Mouse (Mus musculus): ENCODE results near the gene Emc3. TPM values are rescaled to one million over a fixed set of nuclear protein-coding genes. Genes with fewer than 3 reads are reported as not detected.

Gene Emc3
- polyA plus RNA-seq, 1 experiment from 2014 or later = 70.8 TPM

DNA sequence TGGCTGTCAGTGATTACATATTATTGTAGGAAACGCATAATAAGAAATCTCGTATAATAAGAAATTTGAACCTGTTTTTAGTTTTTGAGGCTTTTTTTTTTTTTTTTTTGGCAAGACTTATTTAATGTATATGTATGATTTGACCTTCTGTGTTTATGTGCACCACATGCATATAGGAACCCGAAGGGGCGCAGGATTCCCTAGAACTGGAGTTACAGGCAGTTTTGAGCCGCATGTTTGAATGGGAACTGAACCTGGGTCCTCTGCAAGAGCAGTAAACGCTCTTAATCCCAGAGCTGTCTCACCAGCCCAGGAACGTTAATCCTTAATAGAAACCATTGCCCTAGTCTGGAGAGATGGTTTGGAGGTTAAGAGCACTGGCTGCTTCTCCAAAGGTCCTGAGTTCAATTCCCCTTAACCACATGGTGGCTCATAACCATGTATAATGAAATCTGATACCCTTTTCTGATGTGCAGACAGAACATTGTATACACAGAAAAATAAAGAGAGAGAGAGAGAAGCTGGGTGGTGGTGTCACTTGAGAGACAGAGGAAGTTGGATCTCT lies 470 bp upstream of the Emc3 start:
- 7% methylated on average over 7 of the region's 7 CpGs for WGBS

DNA sequence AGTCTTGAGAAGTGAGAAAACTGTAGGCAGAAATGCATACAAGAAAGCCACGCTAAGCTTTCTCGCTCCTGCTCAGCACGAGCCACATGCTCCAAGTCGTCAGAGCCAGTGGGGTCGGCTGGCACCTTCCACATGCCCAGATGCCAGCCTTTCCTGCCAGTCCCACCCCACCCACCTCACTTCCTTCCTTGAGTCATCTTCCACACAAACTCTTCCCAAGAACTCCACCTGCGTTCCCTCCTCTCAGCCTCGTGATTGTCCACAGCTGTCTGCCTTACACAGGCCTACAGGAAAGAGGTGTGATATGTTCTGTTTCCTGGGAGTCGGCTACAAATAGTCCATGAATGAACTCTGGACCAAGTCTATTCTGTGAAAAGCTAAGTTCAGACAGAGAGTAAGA lies 8.0 kb downstream of the Emc3 start:
- H3K4me3 ChIP-seq (ENCODE audit: low read depth, low read length) = no peak overlapping the region
- H3K9me3 ChIP-seq (ENCODE audit: control insufficient read depth, low read length) = no peaks in the 10 kb centered on the region
- no peaks in the 10 kb centered on the region for H3K4me1 ChIP-seq (replicated peaks; ENCODE audit: control insufficient read depth, insufficient read depth, low read length)
- 79% methylated on average over 8 of the region's 8 CpGs for WGBS
- no peaks in the 10 kb centered on the region for H3K27me3 ChIP-seq (replicated peaks; ENCODE audit: control insufficient read depth, insufficient read depth, low read length)
- DNase-seq (ENCODE audit: low spot score) (no peak), ATAC-seq (replicated peaks; ENCODE audit: low FRiP score) (no peak)
- H3K36me3 ChIP-seq (ENCODE audit: control insufficient read depth, insufficient read depth, low read length) = peaks cover 31% of the 10 kb centered on the region
- no peak overlapping the region for H3K27ac ChIP-seq (ENCODE audit: low read depth, low read length)
- H3K4me2 ChIP-seq = no peak overlapping the region
- no peak overlapping the region for H3K9ac ChIP-seq (ENCODE audit: low read depth, low read length)

More for the DNA sequence above, 470 bp upstream of the Emc3 start:
- H3K9me3 ChIP-seq (ENCODE audit: control insufficient read depth, low read length) = no peaks in the 10 kb centered on the region
- peak overlapping the region; percentile 23; the same call in 1 of the 2 replicates for H3K27ac ChIP-seq (ENCODE audit: low read depth, low read length)
- no peak for DNase-seq (ENCODE audit: low spot score)
- peak overlapping the region; percentile 75 for H3K4me2 ChIP-seq
- peak overlapping the region; percentile 64 for H3K9ac ChIP-seq (ENCODE audit: low read depth, low read length)
- no peak for ATAC-seq (replicated peaks; ENCODE audit: low FRiP score)
- peak overlapping the region; percentile 70 for H3K4me3 ChIP-seq (ENCODE audit: low read depth, low read length)
- peaks cover 8% of the 10 kb centered on the region; the same call in 1 of the 2 replicates for H3K36me3 ChIP-seq (ENCODE audit: control insufficient read depth, insufficient read depth, low read length)
- peaks cover 8% of the 10 kb centered on the region; the same call in 1 of the 2 replicates for H3K4me1 ChIP-seq (replicated peaks; ENCODE audit: control insufficient read depth, insufficient read depth, low read length)
- no peaks in the 10 kb centered on the region for H3K27me3 ChIP-seq (replicated peaks; ENCODE audit: control insufficient read depth, insufficient read depth, low read length)

DNA sequence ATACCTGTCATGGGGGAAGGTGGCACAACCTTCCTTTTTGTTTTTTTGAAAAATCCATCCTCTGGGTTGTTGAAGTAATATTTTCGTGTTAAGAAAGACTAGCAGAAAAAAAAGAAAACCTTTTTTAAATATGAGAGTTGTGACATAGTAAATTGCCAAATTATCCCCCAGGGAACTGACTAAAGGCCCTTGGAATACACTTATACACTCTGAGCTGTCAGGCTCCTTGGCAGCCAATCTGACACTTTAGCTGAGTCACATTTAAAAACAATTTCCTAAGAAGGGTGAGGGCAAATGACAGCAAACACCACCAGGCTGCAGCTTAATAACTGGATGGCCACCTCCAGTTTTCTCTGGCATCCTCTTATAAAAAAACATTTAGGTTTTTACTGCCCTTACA lies 9.1 kb downstream of the Emc3 start:
- no peak for ATAC-seq (replicated peaks; ENCODE audit: low FRiP score)
- H3K27ac ChIP-seq (ENCODE audit: low read depth, low read length) = no peak overlapping the region
- no peak overlapping the region for H3K4me3 ChIP-seq (ENCODE audit: low read depth, low read length)
- H3K9me3 ChIP-seq (ENCODE audit: control insufficient read depth, low read length) = no peaks in the 10 kb centered on the region
- H3K4me1 ChIP-seq (replicated peaks; ENCODE audit: control insufficient read depth, insufficient read depth, low read length) = no peaks in the 10 kb centered on the region
- H3K36me3 ChIP-seq (ENCODE audit: control insufficient read depth, insufficient read depth, low read length) = peaks cover 41% of the 10 kb centered on the region
- WGBS = 86% methylated on average over 1 of the region's 1 CpGs
- no peak overlapping the region for H3K4me2 ChIP-seq
- no peak for DNase-seq (ENCODE audit: low spot score)
- H3K27me3 ChIP-seq (replicated peaks; ENCODE audit: control insufficient read depth, insufficient read depth, low read length) = no peaks in the 10 kb centered on the region
- H3K9ac ChIP-seq (ENCODE audit: low read depth, low read length) = no peak overlapping the region

- H3K4me2 ChIP-seq = no peak overlapping the region
- DNase-seq (ENCODE audit: low spot score) (no peak), ATAC-seq (replicated peaks; ENCODE audit: low FRiP score) (no peak)
- peaks cover 60% of the 10 kb centered on the region for H3K36me3 ChIP-seq (ENCODE audit: control insufficient read depth, insufficient read depth, low read length)
- WGBS = 74% methylated on average over 8 of the region's 8 CpGs
- H3K9me3 ChIP-seq (ENCODE audit: control insufficient read depth, low read length) = peaks cover 4% of the 10 kb centered on the region; the same call in 1 of the 2 replicates
- no peak overlapping the region for H3K9ac ChIP-seq (ENCODE audit: low read depth, low read length)
- no peak overlapping the region for H3K4me3 ChIP-seq (ENCODE audit: low read depth, low read length)
- H3K27ac ChIP-seq (ENCODE audit: low read depth, low read length) = no peak overlapping the region
- H3K4me1 ChIP-seq (replicated peaks; ENCODE audit: control insufficient read depth, insufficient read depth, low read length) = no peaks in the 10 kb centered on the region
- no peaks in the 10 kb centered on the region for H3K27me3 ChIP-seq (replicated peaks; ENCODE audit: control insufficient read depth, insufficient read depth, low read length)
Measured at GRCm38 (mm10) chr6:113517434-113518080, 13.9 kb downstream of the Emc3 start.

DNA sequence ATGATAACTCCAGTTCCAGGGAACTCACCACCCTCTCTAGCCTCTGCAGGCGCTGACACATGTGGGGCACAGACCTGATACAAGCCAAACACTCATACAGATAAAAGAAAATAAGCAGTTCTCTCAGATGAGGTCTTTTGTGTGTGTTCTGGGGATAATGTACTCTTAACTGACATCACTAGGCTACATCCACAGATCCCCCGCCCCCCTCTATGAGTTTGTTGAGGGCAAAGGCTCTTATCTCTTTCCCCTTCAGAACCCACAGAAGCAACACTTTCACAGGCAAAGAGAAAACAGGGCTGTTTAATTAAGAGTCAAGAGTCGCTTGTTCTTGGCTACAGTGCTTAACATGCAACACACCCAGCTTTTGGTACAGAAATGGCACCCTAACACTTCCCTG lies 16.9 kb downstream of the Emc3 start:
- WGBS = 91% methylated on average over 3 of the region's 3 CpGs
- no peak overlapping the region for H3K27ac ChIP-seq (ENCODE audit: low read depth, low read length)
- H3K9ac ChIP-seq (ENCODE audit: low read depth, low read length) = no peak overlapping the region
- H3K4me2 ChIP-seq = no peak overlapping the region
- no peak overlapping the region for H3K4me3 ChIP-seq (ENCODE audit: low read depth, low read length)
- no peaks in the 10 kb centered on the region for H3K4me1 ChIP-seq (replicated peaks; ENCODE audit: control insufficient read depth, insufficient read depth, low read length)
- H3K9me3 ChIP-seq (ENCODE audit: control insufficient read depth, low read length) = peaks cover 4% of the 10 kb centered on the region; the same call in 1 of the 2 replicates
- H3K36me3 ChIP-seq (ENCODE audit: control insufficient read depth, insufficient read depth, low read length) = peaks cover 43% of the 10 kb centered on the region
- no peaks in the 10 kb centered on the region for H3K27me3 ChIP-seq (replicated peaks; ENCODE audit: control insufficient read depth, insufficient read depth, low read length)
- DNase-seq (ENCODE audit: low spot score) (no peak), ATAC-seq (replicated peaks; ENCODE audit: low FRiP score) (no peak)

- Histone ChIP-seq H3K4me3 (ENCODE audit: low read depth, low read length) (no peak overlapping the region), H3K4me1 (replicated peaks; ENCODE audit: control insufficient read depth, insufficient read depth, low read length) (no peaks in the 10 kb centered on the region), H3K36me3 (ENCODE audit: control insufficient read depth, insufficient read depth, low read length) (peaks cover 38% of the 10 kb centered on the region), H3K9me3 (ENCODE audit: control insufficient read depth, low read length) (peaks cover 4% of the 10 kb centered on the region; the same call in 1 of the 2 replicates), H3K27me3 (replicated peaks; ENCODE audit: control insufficient read depth, insufficient read depth, low read length) (no peaks in the 10 kb centered on the region), H3K9ac (ENCODE audit: low read depth, low read length) (no peak overlapping the region), H3K4me2 (no peak overlapping the region), H3K27ac (ENCODE audit: low read depth, low read length) (no peak overlapping the region)
- no peak for DNase-seq (ENCODE audit: low spot score)
- WGBS = 91% methylated on average over 6 of the region's 6 CpGs
- no peak for ATAC-seq (replicated peaks; ENCODE audit: low FRiP score)
Measured at GRCm38 (mm10) chr6:113513944-113514343, 17.5 kb downstream of the Emc3 start.

DNA sequence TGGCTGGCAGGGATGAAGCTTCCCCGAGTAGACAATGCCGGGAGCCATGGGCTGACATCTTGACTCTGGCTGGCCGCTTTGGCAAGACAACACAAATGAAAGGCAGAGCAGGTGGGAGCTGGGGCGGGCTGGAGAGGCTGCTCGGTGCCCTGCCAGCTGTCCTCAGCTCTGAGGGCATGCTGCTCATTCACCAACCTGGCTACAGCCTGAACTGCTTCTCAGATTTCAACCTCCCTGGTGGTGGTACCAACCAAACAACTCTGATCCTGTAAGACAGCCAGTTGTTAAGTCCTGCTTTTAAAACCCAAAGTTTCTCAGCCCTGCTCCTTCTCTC lies 22.5 kb downstream of the Emc3 start:
- Histone ChIP-seq H3K27ac (ENCODE audit: low read depth, low read length) (no peak overlapping the region), H3K36me3 (ENCODE audit: control insufficient read depth, insufficient read depth, low read length) (peaks cover 4% of the 10 kb centered on the region), H3K9me3 (ENCODE audit: control insufficient read depth, low read length) (no peaks in the 10 kb centered on the region), H3K4me3 (ENCODE audit: low read depth, low read length) (no peak overlapping the region), H3K4me2 (no peak overlapping the region), H3K9ac (ENCODE audit: low read depth, low read length) (no peak overlapping the region), H3K4me1 (replicated peaks; ENCODE audit: control insufficient read depth, insufficient read depth, low read length) (no peaks in the 10 kb centered on the region), H3K27me3 (replicated peaks; ENCODE audit: control insufficient read depth, insufficient read depth, low read length) (no peaks in the 10 kb centered on the region)
- DNase-seq (ENCODE audit: low spot score) (no peak), ATAC-seq (replicated peaks; ENCODE audit: low FRiP score) (no peak)
- 67% methylated on average over 5 of the region's 5 CpGs for whole genome bisulfite sequencing

- 70% methylated on average over 7 of the region's 7 CpGs for WGBS
Measured at GRCm38 (mm10) chr6:113508272-113508946, 23.0 kb downstream of the Emc3 start.

More at GRCm38 (mm10) chr6:113508272-113508946, 23.0 kb downstream of the Emc3 start:
- H3K4me1 ChIP-seq (replicated peaks; ENCODE audit: control insufficient read depth, insufficient read depth, low read length) = no peaks in the 10 kb centered on the region
- no peak overlapping the region for H3K4me3 ChIP-seq (ENCODE audit: low read depth, low read length)
- H3K27ac ChIP-seq (ENCODE audit: low read depth, low read length) = no peak overlapping the region
- no peaks in the 10 kb centered on the region for H3K27me3 ChIP-seq (replicated peaks; ENCODE audit: control insufficient read depth, insufficient read depth, low read length)
- H3K4me2 ChIP-seq = no peak overlapping the region
- H3K9ac ChIP-seq (ENCODE audit: low read depth, low read length) = no peak overlapping the region
- H3K9me3 ChIP-seq (ENCODE audit: control insufficient read depth, low read length) = no peaks in the 10 kb centered on the region
- no peak for DNase-seq (ENCODE audit: low spot score)
- no peaks in the 10 kb centered on the region for H3K36me3 ChIP-seq (ENCODE audit: control insufficient read depth, insufficient read depth, low read length)
- ATAC-seq (replicated peaks; ENCODE audit: low FRiP score) = 0 out of 2 replicates have a peak, but pooled peaks have one; percentile 43
